Mouse (Mus musculus) embryonic fibroblast, embryonic 13.5 days (primary cell): ENCODE measurements around the gene Iffo1. TPM values are rescaled to one million over a fixed set of nuclear protein-coding genes. Genes with fewer than 3 reads are reported as not detected.
A peak's percentile ranks its signal among the peaks of the same experiment; 100 is the strongest.

Experiments
- H3K27ac ChIP-seq: 2 replicates; pipeline ENCODE4 v1.5.1; 2012; ENCODE audit warnings: low read length, control low read depth, inconsistent platforms; ENCODE audit not compliant: insufficient read depth
- H3K4me1 ChIP-seq: 2 replicates; pipeline ENCODE4 v1.6.1; 2011; ENCODE audit warnings: low read length; ENCODE audit not compliant: control insufficient read depth, insufficient read depth
- H3K4me3 ChIP-seq: 2 replicates; pipeline ENCODE4 v1.5.1; 2011; ENCODE audit warnings: mild to moderate bottlenecking, control low read depth, low read length; ENCODE audit not compliant: insufficient read depth
- CTCF ChIP-seq: IDR thresholded peaks from 2 replicates; pipeline ENCODE4 v1.5.1; 2011; ENCODE audit warnings: mild to moderate bottlenecking, control low read depth, low read length, moderate library complexity, borderline replicate concordance; ENCODE audit not compliant: insufficient read depth
- POLR2A ChIP-seq: IDR thresholded peaks from 2 replicates; pipeline ENCODE4 v1.6.1; 2011; ENCODE audit warnings: low read depth, mild to moderate bottlenecking, control low read depth, low read length, moderate library complexity
- polyA plus RNA-seq: library from polyadenylated mRNA; stranded (reverse); fragments of >200 nt; gene quantifications from 2 replicates; pipeline ENCODE4 v1.2.4, GENCODE M21; 2011; ENCODE audit warnings: low read depth; ENCODE audit not compliant: missing spikeins, insufficient read length

Gene Iffo1
- polyA plus RNA-seq, 1 experiment: 12.0 TPM

GRCm38 (mm10) chr6:125139747-125140146, 5.3 kb upstream of the Iffo1 start:
- Histone ChIP-seq H3K27ac (no peak overlapping the region), H3K4me3 (no peak overlapping the region), H3K4me1 (no peaks in the 10 kb centered on the region)
- TF ChIP-seq POLR2A (no peak), CTCF (no peak)

- H3K4me1 ChIP-seq: no peaks in the 10 kb centered on the region; the same call in 1 of the 2 replicates
- no peak for TF ChIP-seq CTCF
- TF ChIP-seq POLR2A: no peak
- H3K4me3 ChIP-seq: no peak overlapping the region
- no peak overlapping the region for H3K27ac ChIP-seq
Measured at GRCm38 (mm10) chr6:125142436-125142835, 2.6 kb upstream of the Iffo1 start.

DNA sequence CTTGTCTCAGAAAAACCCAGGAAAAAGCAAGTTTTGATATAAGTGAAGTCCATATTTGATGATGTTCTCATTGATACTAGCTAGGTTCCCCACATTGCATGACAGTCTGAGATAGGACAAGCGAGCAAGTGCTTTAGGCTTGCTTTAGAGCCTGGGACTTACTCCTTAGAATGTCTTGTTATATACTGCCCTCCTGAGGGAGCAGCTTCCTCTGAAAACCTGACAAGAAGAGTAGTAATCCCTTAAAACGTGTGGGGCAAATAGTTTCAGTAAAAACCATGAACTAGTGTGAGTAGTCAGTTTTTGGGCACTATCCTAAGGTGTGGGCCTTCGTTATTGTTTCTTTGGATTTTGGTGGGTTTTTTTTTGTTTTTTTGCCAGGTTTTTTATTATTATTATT, 1.9 kb upstream of the Iffo1 start:
- no peak for TF ChIP-seq POLR2A
- TF ChIP-seq CTCF: no peak
- Histone ChIP-seq H3K27ac (no peak overlapping the region), H3K4me3 (no peak overlapping the region), H3K4me1 (peaks cover 3% of the 10 kb centered on the region; the same call in 1 of the 2 replicates)

DNA sequence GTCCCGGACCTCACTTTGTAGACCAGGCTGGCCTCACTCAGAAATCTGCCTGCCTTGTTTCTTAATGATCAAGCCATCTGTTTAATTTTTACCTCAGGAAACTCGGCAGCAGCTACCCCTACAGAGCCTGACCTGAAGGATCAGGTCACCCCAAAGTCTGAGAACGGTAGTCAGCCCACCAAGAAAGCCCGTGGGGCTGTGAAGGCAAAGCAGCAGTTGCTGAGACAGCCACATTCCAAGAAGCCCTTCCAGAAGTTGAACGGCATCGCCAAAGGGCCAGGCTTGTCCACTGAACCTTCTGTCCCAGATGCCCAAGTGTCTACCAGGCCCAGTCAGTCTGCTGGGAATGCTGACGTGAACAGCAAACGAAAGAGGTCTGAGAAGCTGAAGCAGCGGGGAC, 1.1 kb upstream of the Iffo1 start:
- no peak overlapping the region for H3K27ac ChIP-seq
- H3K4me3 ChIP-seq: no peak overlapping the region
- peaks cover 5% of the 10 kb centered on the region; the same call in 1 of the 2 replicates for H3K4me1 ChIP-seq
- TF ChIP-seq CTCF (no peak), POLR2A (no peak)

GRCm38 (mm10) chr6:125145479-125145951, 474 bp downstream of the Iffo1 start:
- Histone ChIP-seq H3K4me3 (peak overlapping the region; percentile 57), H3K4me1 (peaks cover 5% of the 10 kb centered on the region; the same call in 1 of the 2 replicates), H3K27ac (peak overlapping the region; percentile 36)
- TF ChIP-seq CTCF: no peak
- TF ChIP-seq POLR2A: no peak

DNA sequence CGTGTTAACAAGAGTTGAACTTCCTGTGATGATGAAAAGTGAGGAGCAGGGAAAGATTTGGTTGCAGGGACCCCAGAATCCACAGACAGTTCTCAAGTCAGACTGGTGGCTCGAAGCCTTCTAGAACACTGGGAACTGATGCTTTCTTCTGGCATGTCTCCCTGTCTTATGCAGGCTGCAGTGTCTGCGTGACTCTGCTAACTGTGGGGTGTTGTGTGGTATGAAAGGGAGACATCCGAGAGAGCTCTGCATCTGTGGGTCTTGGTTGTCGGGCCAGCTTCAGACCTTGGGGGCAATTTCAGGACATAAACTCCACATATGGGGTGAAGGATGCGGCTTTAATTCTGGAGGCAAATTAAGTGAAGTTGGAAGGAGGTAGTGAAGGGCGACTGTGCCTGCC, 1.1 kb downstream of the Iffo1 start:
- H3K4me3 ChIP-seq: peak overlapping the region; percentile 57
- peaks cover 5% of the 10 kb centered on the region; the same call in 1 of the 2 replicates for H3K4me1 ChIP-seq
- H3K27ac ChIP-seq: no peak overlapping the region
- TF ChIP-seq CTCF (no peak), POLR2A (0 out of 2 replicates have a peak, but pooled peaks have one; percentile 29)

GRCm38 (mm10) chr6:125146797-125147196, 1.8 kb downstream of the Iffo1 start:
- H3K27ac ChIP-seq: no peak overlapping the region
- H3K4me1 ChIP-seq: peaks cover 5% of the 10 kb centered on the region; the same call in 1 of the 2 replicates
- H3K4me3 ChIP-seq: peak overlapping the region; percentile 57; the same call in 1 of the 2 replicates
- no peak for TF ChIP-seq CTCF
- no peak for TF ChIP-seq POLR2A

GRCm38 (mm10) chr6:125147329-125147728, 2.3 kb downstream of the Iffo1 start:
- Histone ChIP-seq H3K4me1 (peaks cover 5% of the 10 kb centered on the region; the same call in 1 of the 2 replicates), H3K4me3 (no peak overlapping the region), H3K27ac (no peak overlapping the region)
- TF ChIP-seq POLR2A: no peak
- no peak for TF ChIP-seq CTCF

- H3K4me1 ChIP-seq: peaks cover 5% of the 10 kb centered on the region; the same call in 1 of the 2 replicates
Measured at GRCm38 (mm10) chr6:125148251-125148925, 3.3 kb downstream of the Iffo1 start.

DNA sequence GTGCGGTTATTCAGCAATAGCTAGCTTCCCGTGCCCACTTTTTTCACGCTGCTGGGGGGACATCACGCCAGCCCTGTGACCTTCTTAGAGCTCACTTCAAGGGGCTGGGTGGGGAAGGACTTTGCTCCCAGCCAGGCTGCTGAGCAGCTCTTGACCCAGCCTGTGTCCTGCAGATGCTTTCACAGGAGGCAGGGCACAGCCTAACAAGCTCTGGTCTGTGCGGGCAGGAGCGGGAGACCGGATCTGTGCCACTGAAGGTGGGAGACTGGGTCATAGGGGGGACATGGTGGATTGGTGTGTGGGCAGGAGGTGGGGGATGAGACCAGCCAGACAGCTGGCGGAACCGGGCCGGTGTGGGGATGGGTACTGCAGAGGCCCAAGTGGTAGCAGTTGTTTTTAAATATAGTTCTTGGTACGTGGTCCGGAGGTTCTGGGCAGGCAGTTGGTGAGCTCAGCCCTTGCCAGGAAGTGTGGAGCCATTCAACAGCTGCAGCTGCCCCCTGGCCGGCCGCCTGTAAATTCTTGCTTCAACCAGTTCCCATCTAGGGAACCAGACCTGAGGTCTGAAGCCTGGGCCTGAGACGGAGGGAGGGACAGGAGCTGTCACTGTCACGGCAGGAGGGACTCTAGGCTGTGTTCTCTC, 4.0 kb downstream of the Iffo1 start:
- TF ChIP-seq CTCF: no peak
- TF ChIP-seq POLR2A: no peak
- H3K4me3 ChIP-seq: no peak overlapping the region
- no peak overlapping the region for H3K27ac ChIP-seq
- H3K4me1 ChIP-seq: peaks cover 5% of the 10 kb centered on the region; the same call in 1 of the 2 replicates

More at GRCm38 (mm10) chr6:125148251-125148925, 3.3 kb downstream of the Iffo1 start:
- H3K27ac ChIP-seq: no peak overlapping the region
- no peak overlapping the region for H3K4me3 ChIP-seq
- TF ChIP-seq CTCF (no peak), POLR2A (no peak)
